Mouse (Mus musculus): ENCODE measurements at regions not wholly inside any gene's neighbourhood (a gene's known extent, or its start where the extent isn't known, plus 50 kb on each side); places are given as distances from the start of the nearest gene placed in this dataset.

DNA sequence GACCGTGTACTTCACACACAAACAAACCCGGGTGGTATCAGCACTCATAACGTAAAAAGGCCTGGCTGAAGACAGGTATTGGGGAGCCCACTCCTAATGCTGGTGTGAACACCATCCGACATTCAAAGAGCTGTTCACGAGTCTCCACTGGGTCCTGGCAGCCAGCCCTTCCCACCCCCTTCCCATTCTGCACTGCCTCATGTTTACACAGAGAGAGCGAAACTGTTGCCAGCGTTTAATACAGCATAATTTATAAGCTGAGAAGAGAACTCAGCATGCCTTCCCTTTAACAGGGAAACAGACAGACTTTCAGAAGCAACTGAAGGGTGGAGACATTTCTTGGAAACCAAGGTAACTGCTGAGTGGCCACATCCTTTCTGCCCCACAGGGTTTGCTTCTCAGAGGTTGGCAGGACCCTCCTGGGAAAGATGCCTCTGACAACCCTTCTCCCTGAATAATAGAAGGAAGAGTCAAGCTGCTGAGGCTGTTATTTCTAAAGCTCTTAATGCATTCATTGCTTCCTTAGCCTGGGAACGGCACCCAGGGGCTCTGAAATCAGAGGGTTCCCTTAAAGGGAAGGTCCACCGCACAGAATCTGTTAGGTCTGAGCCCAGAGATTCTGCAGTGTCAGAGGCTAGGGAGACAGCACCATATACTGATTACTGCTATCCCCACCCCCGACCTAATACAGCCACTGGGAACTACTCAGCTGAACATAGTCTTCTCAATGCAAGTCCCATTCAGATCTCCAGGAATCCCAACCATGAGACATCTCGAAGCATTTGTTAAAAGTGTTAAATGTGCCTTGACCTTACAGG is 412.4 kb upstream of the Id4 start:
- peaks cover 5% of the 10 kb centered on the region; the same call in 1 of the 2 replicates for H3K4me1 ChIP-seq (replicated peaks; ENCODE audit: control insufficient read depth, insufficient read depth)
- TF ChIP-seq CTCF (IDR thresholded peaks at IDR 0.05; ENCODE audit: low read depth), result no peak
- no peak for TF ChIP-seq EP300 (optimal IDR thresholded peaks at IDR 0.05)
- no peak overlapping the region for H3K4me3 ChIP-seq (ENCODE audit: low read depth, low read length)
- H3K27me3 ChIP-seq (ENCODE audit: control insufficient read depth, insufficient read depth, low read length), result no peaks in the 10 kb centered on the region
- no peak overlapping the region for H3K9ac ChIP-seq (ENCODE audit: low read length)
- ATAC-seq (ENCODE audit: low FRiP score, low TSS enrichment) (no peak), DNase-seq (ENCODE audit: low spot score) (peak; percentile 24)
- H3K27ac ChIP-seq (replicated peaks), result peak overlapping the region; percentile 67
- H3K4me2 ChIP-seq (replicated peaks; ENCODE audit: low read depth), result 0 out of 2 replicates have a peak overlapping the region, but pooled peaks have one; percentile 11
- H3K36me3 ChIP-seq (ENCODE audit: control insufficient read depth, insufficient read depth, low read length), result no peaks in the 10 kb centered on the region
- WGBS, result 35% methylated on average over 11 of the region's 11 CpGs
- H3K9me3 ChIP-seq (ENCODE audit: control insufficient read depth, low read length), result no peaks in the 10 kb centered on the region

DNA sequence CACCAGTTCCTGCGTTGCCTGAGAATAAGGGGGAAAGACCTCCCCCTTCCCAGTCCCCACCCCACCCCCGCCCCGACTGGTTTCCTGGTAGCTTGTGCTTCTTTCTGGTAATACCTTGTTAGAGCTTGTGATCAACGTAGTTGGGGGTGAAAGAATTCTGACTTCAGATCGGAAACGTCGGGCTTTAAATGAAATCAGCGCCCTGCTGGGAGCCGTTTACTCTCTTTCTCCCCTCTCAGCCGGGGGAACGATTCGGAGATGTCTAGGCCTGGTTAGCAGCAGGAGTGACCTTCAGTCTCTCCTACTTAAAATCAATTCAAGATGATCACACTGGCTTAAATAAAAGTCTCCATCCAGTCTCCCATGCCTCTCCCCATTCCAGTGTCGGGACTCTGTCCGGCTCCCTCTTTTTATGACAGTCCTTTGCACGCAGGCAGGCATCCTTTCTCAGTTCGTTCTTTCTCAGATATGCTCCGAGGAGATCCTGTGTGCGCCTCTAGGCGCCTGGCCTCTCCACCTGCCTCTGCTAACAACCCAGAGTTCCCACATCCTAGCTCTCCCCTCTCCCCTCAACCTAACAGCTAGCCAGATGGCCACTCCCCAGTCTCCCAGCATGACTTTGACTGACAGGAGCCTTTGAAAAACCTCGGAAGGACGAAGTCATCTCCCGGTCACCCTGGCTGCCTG is 405.5 kb upstream of the Id4 start:
- H3K4me1 ChIP-seq (replicated peaks; ENCODE audit: control insufficient read depth, insufficient read depth), result no peaks in the 10 kb centered on the region
- ATAC-seq (ENCODE audit: low FRiP score, low TSS enrichment) (no peak), DNase-seq (ENCODE audit: low spot score) (no peak)
- H3K9ac ChIP-seq (ENCODE audit: low read length), result no peak overlapping the region
- WGBS, result 26% methylated on average over 22 of the region's 22 CpGs
- no peak overlapping the region for H3K27ac ChIP-seq (replicated peaks)
- H3K36me3 ChIP-seq (ENCODE audit: control insufficient read depth, insufficient read depth, low read length), result no peaks in the 10 kb centered on the region
- H3K4me3 ChIP-seq (ENCODE audit: low read depth, low read length), result no peak overlapping the region
- H3K4me2 ChIP-seq (replicated peaks; ENCODE audit: low read depth), result no peak overlapping the region
- no peaks in the 10 kb centered on the region for H3K27me3 ChIP-seq (ENCODE audit: control insufficient read depth, insufficient read depth, low read length)
- H3K9me3 ChIP-seq (ENCODE audit: control insufficient read depth, low read length), result no peaks in the 10 kb centered on the region
- no peak for TF ChIP-seq CTCF (IDR thresholded peaks at IDR 0.05; ENCODE audit: low read depth)
- no peak for TF ChIP-seq EP300 (optimal IDR thresholded peaks at IDR 0.05)

DNA sequence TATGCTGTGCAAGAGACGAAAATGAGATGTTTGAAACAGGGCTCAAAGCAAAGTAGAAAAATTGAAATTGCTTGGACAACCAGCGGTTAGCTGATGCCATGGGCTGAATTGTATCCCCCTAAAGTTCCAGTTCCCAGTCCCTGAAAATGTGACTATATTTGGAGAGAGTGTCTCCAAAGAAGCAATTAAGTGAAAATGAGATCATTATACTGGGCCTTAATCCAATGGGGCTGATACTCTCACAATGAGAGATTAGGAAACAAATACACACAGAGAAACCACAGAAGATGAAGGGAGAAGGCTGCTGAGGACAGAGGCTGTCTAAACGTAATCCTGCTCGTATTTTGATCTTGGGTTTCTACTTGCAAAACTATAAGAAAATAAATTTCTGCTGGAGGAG is 402.1 kb upstream of the Id4 start:
- no peak overlapping the region for H3K27ac ChIP-seq (replicated peaks)
- no peak overlapping the region for H3K4me3 ChIP-seq (ENCODE audit: low read depth, low read length)
- WGBS, result 51% methylated on average over 4 of the region's 4 CpGs
- H3K9me3 ChIP-seq (ENCODE audit: control insufficient read depth, low read length), result no peaks in the 10 kb centered on the region
- no peaks in the 10 kb centered on the region for H3K27me3 ChIP-seq (ENCODE audit: control insufficient read depth, insufficient read depth, low read length)
- no peak for ATAC-seq (ENCODE audit: low FRiP score, low TSS enrichment)
- DNase-seq (ENCODE audit: low spot score), result no peak
- H3K9ac ChIP-seq (ENCODE audit: low read length), result no peak overlapping the region
- no peak for TF ChIP-seq EP300 (optimal IDR thresholded peaks at IDR 0.05)
- TF ChIP-seq CTCF (IDR thresholded peaks at IDR 0.05; ENCODE audit: low read depth), result no peak
- H3K36me3 ChIP-seq (ENCODE audit: control insufficient read depth, insufficient read depth, low read length), result no peaks in the 10 kb centered on the region
- no peaks in the 10 kb centered on the region for H3K4me1 ChIP-seq (replicated peaks; ENCODE audit: control insufficient read depth, insufficient read depth)
- no peak overlapping the region for H3K4me2 ChIP-seq (replicated peaks; ENCODE audit: low read depth)

DNA sequence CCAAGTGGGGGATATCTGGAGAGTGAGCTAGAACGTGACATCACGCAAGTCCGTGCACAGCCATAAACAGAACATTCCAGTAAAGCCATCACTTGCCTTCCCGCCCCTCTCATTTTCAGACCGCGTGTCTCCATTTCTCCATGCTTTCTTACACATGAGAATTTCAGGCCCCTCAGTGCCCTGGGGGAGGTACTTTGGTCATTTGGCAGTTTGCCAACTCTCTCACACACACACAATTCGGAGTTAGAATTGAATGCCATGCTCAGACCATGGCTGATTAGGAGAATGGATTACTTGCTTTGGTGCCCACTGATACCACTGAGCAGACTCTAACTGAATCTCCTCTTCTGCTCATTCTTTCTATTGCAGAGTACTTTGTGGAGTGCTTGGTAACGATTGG is 400.7 kb upstream of the Id4 start:
- Histone ChIP-seq H3K9ac (ENCODE audit: low read length) (no peak overlapping the region), H3K4me1 (replicated peaks; ENCODE audit: control insufficient read depth, insufficient read depth) (no peaks in the 10 kb centered on the region), H3K4me2 (replicated peaks; ENCODE audit: low read depth) (no peak overlapping the region), H3K27me3 (ENCODE audit: control insufficient read depth, insufficient read depth, low read length) (no peaks in the 10 kb centered on the region), H3K9me3 (ENCODE audit: control insufficient read depth, low read length) (no peaks in the 10 kb centered on the region), H3K36me3 (ENCODE audit: control insufficient read depth, insufficient read depth, low read length) (no peaks in the 10 kb centered on the region), H3K27ac (replicated peaks) (no peak overlapping the region), H3K4me3 (ENCODE audit: low read depth, low read length) (no peak overlapping the region)
- ATAC-seq (ENCODE audit: low FRiP score, low TSS enrichment), result no peak
- TF ChIP-seq CTCF (IDR thresholded peaks at IDR 0.05; ENCODE audit: low read depth) (no peak), EP300 (optimal IDR thresholded peaks at IDR 0.05) (no peak)
- DNase-seq (ENCODE audit: low spot score), result no peak
- 64% methylated on average over 8 of the region's 8 CpGs for WGBS

DNA sequence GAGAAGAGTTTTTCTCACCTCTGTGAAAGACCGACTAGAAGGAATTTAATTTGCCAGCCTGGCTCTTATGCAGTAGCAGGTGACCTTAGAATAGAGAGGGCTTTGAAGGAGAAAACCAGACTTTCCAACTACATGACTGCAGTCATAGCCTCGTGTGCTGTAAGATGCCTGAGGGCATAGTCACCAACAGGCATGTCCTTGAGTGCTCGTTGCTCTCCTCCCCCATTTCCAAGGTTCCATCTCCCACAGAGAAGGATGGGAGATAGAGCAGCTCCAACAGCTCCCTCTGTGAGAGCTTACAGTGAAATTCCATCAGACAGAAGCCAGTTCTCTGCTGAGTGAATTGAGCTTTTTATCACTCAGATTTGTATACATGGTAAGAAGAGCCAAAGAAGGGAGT is 398.1 kb upstream of the Id4 start:
- TF ChIP-seq EP300 (optimal IDR thresholded peaks at IDR 0.05), result no peak
- TF ChIP-seq CTCF (IDR thresholded peaks at IDR 0.05; ENCODE audit: low read depth), result no peak

DNA sequence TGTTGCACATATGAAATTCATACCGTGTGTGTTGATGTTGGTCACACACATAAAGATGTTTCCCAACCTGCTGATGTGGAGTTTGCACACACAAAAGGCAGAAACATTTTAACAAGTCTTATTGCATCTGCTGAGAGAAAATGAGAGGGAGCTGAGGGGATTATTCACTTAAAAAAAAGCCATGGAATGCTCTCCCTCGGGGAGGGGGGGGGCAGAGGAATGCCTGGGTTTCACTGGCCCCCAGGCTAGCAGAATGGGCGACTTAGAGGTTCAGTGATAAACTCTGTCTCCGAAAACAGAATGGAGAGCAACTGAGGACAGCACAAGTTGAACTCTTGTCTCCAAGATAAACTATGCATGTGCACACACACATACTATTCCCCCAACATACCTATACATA is 392.4 kb upstream of the Id4 start:
- 56% methylated on average over 4 of the region's 4 CpGs for WGBS
- H3K4me1 ChIP-seq (replicated peaks; ENCODE audit: control insufficient read depth, insufficient read depth), result no peaks in the 10 kb centered on the region
- H3K27me3 ChIP-seq (ENCODE audit: control insufficient read depth, insufficient read depth, low read length), result no peaks in the 10 kb centered on the region
- no peak overlapping the region for H3K4me3 ChIP-seq (ENCODE audit: low read depth, low read length)
- TF ChIP-seq EP300 (optimal IDR thresholded peaks at IDR 0.05) (no peak), CTCF (IDR thresholded peaks at IDR 0.05; ENCODE audit: low read depth) (no peak)
- ATAC-seq (ENCODE audit: low FRiP score, low TSS enrichment) (no peak), DNase-seq (ENCODE audit: low spot score) (no peak)
- H3K27ac ChIP-seq (replicated peaks), result no peak overlapping the region
- no peaks in the 10 kb centered on the region for H3K9me3 ChIP-seq (ENCODE audit: control insufficient read depth, low read length)
- H3K4me2 ChIP-seq (replicated peaks; ENCODE audit: low read depth), result no peak overlapping the region
- no peaks in the 10 kb centered on the region for H3K36me3 ChIP-seq (ENCODE audit: control insufficient read depth, insufficient read depth, low read length)
- no peak overlapping the region for H3K9ac ChIP-seq (ENCODE audit: low read length)

More for the DNA sequence above, 398.1 kb upstream of the Id4 start:
- no peak overlapping the region for H3K9ac ChIP-seq (ENCODE audit: low read length)
- no peaks in the 10 kb centered on the region for H3K27me3 ChIP-seq (ENCODE audit: control insufficient read depth, insufficient read depth, low read length)
- no peak overlapping the region for H3K4me3 ChIP-seq (ENCODE audit: low read depth, low read length)
- H3K27ac ChIP-seq (replicated peaks), result no peak overlapping the region
- no peaks in the 10 kb centered on the region for H3K9me3 ChIP-seq (ENCODE audit: control insufficient read depth, low read length)
- no peaks in the 10 kb centered on the region for H3K36me3 ChIP-seq (ENCODE audit: control insufficient read depth, insufficient read depth, low read length)
- H3K4me2 ChIP-seq (replicated peaks; ENCODE audit: low read depth), result no peak overlapping the region
- 64% methylated on average over 3 of the region's 3 CpGs for WGBS
- DNase-seq (ENCODE audit: low spot score) (no peak), ATAC-seq (ENCODE audit: low FRiP score, low TSS enrichment) (no peak; the same call in 1 of the 2 replicates)
- no peaks in the 10 kb centered on the region for H3K4me1 ChIP-seq (replicated peaks; ENCODE audit: control insufficient read depth, insufficient read depth)
